Mouse (Mus musculus): ENCODE measurements around the gene Ccdc74a.

Gene Ccdc74a

GRCm38 (mm10) chr16:17641301-17641700, 5.0 kb upstream of the Ccdc74a start:
- in situ Hi-C loops (cut with MboI, MseI), result no loop called here

- in situ Hi-C loops (cut with MboI, MseI), result no loop called here
These were observed 4.0 kb upstream of the Ccdc74a start for GRCm38 (mm10) chr16:17642311-17642710.

- in situ Hi-C loops (cut with MboI, MseI), result no loop called here
These were observed 2.8 kb upstream of the Ccdc74a start for GRCm38 (mm10) chr16:17643437-17643990.

DNA sequence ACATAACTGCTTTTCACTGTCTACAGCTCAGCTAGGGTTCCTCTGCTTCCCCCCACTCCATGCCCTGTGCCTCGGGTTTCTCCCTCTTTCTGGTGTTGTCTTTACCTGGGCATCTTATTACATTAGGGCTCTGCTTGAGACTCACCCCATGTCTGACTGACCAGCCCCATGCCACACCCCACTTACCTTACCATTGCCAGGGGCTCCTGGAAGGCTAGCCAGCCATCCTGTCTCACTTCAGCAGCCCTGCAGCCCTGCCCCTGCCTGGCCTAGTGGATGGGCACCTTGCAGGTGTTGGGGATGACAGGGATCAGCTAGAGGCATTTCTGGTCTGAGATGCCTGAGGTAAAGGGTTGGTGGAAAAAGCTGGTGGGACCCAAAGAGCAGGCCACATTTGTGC, 886 bp downstream of the Ccdc74a start:
- in situ Hi-C loops (cut with MboI, MseI), result no loop called here

DNA sequence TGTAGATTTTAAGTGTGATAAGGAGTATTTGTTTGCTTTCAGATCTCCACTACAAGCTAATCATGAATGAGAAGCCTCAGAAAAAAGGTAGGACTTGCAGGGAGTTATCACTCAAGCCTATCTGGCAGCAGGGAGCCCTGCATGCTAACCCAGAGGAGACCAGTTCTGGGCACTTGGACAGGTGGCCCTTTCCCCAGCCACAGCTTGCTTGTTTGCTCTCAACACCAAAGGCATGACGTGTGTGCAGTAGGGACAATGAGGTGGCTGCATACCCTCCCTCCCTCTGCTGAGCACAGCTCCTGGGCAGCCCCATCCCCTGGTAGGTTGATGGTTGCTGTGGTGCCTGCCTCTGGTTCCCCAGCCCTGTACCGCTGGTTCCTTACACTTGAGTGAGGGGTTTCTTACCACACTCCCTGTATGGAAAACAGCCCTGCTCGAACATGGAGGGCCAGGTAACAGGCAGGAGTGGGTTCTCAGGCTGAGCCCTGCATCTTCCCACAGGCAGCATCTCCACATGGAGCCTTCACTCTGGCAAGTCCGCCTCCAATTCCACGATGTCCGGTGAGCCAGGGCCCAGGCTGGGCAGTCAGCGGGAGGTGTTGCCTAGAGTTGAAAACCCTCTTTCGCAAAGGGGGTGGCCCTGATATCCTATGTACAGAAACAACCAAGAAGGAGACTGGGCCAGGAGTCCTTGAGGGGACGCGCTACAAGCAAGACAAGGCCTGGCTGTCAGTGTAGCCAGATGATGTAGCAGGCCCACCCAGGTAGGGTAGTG, 1.5 kb downstream of the Ccdc74a start:
- in situ Hi-C loops (cut with MboI, MseI), result no loop called here

- in situ Hi-C loops (cut with MboI, MseI), result no loop called here
These were observed 3.8 kb downstream of the Ccdc74a start for GRCm38 (mm10) chr16:17649925-17650605.

- in situ Hi-C loops (cut with MboI, MseI), result no loop called here
These were observed 4.4 kb downstream of the Ccdc74a start for GRCm38 (mm10) chr16:17650711-17651110.

GRCm38 (mm10) chr16:17652607-17653006, 6.3 kb downstream of the Ccdc74a start:
- in situ Hi-C loops (cut with MboI, MseI), result no loop called here

DNA sequence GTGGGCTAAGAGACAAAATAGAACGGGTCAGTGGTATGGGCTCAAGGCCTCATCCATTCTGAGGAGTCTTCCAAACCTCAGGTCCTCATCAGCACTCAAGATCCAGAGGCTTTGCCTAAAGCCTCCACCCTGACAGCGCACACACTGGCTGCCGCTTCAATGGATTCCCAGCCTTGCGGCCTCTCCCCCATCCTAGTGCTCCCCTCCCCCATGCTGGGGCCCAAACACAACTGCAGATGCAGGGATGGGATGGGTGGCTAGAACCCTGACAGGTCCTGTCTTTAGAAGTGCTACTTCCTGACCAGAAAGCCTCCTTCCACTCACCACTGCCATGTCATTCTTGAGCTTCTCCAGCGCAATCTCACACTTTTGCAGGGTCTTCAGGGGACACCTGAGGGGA, 7.3 kb downstream of the Ccdc74a start:
- in situ Hi-C loops (cut with MboI, MseI), result no loop called here

DNA sequence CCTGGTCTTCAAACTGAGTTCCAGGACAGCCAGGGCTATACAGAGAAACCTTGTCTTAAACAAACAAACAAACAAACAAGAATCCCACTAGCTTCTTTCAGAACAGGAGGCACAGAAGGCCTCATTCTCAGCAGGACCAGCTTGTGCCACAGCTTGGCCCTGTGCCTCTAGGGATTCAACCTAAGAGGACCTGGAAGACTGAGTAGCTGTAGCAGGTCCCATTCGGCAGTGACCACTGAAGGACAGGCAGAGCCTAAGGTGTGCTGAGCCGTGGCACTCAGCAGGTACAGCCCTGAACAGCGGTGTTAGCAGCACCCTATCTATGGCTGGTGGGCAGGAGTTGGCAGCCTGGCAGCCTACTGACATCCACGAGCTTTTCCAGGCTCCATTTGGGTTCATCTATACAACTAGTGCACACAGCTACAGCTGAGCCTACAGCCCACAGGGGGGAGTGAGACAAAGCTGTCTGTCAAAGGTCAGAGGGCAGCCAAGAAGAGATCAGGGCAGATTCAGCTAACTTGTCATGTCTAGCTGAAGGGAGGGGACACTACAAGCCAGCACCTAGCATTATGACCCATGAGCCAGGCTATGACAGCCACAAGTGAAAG, 8.0 kb downstream of the Ccdc74a start:
- in situ Hi-C loops (cut with MboI, MseI), result no loop called here

DNA sequence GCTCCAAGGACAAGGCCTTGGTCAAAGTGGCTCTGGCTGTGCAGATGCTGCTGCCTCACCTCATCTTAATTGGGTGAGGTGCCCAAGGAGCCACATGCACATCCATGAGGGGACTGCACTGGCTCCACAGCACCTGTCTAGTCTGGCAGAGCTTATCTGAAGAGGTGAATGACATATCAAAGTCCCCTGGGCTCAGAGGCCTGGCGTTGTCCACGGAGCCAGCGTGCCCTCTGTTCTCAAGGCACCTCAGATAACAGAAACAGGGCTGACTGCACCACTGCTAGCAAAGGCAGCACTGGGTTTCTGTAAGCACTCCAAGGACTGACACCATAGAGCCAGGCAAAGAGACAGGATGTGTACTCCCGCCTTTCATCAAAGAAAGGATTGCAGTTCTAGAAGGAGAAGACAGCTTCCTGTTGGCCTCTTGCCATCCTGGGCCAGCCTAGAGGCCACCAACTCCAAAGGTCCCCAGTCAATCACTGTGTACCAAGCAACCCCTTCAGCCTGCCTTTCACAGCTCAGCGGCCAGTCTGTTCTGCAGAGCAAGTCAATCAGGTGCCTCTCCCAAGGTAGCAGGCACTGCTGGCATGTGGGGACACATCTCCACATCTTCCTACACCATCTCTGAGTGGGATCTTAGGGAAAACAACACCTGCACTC, 10.1 kb downstream of the Ccdc74a start:
- in situ Hi-C loops (cut with MboI, MseI), result no loop called here

DNA sequence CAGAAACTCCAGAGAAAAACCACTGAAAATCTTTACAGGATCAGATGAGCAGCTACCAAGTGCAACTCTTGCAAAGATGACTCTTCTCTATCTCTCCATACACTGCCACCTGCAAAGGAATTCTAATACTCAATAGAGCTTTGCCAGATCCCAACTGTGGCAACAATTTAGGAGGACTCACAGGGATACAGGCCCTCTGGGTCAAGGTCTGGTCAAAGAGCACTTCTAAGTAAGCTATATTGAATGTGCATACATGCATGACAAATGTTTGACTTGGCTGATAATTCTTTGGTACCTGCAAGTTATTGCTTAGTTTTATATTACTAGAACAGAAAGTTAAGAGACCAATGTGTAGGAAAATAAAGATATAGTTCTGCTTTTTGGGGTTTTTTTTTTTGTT, 19.3 kb downstream of the Ccdc74a start:
- in situ Hi-C loops (cut with MboI, MseI), result no loop called here

DNA sequence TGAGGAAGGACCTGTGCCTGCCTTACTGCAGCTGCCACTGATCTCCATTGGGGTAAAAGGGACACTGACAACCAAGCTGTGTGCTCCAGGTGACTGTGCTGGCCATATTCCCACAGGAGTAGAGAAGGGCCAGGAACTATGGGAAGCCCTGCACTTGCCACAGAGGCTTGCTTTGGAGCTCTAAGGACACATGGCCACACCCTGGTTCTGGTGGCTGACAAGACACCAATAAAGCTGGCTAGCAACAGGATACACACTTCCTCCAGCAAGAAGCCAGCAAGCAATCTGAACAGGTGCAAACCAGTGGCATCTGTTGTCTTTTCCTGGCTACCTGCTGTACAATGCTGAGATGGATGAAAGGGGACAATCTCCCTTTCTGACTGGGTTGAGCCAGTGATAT, 23.6 kb downstream of the Ccdc74a start:
- in situ Hi-C loops (cut with MboI, MseI), result no loop called here

GRCm38 (mm10) chr16:17694860-17695259, 48.6 kb downstream of the Ccdc74a start:
- in situ Hi-C loops (cut with MboI, MseI), result no loop called here
